Mouse (Mus musculus): Measurements from ENCODE around the gene Tmem156. TPM values are rescaled to one million over a fixed set of nuclear protein-coding genes. Genes with fewer than 3 reads are reported as not detected.

Gene Tmem156
- polyA plus RNA-seq, 1 experiment, result not detected

DNA sequence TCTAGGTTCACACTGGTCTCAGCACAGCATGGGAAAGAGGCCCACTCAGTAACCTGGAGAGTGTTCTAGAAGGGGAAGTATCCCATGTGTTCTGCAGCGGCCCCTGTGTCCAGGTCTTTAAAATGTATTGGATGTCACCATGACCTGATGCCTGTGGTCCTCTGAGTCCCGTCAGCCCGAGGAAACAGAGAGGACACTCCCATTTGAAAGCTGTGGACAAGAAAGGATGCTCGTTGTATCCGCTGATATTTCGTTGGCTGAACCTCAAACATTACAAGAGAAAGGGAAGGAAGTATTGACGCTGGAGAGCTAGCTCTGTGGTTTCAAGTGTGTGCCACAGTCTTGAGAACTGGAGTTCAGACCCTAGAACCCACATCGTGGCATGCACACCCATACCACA lies 72.8 kb downstream of the Tmem156 start:
- Histone ChIP-seq H3K27me3 (ENCODE audit: control insufficient read depth, insufficient read depth, insufficient read length) (no peaks in the 10 kb centered on the region), H3K79me3 (ENCODE audit: low read depth) (no peaks in the 10 kb centered on the region), H3K36me3 (ENCODE audit: control insufficient read depth, insufficient read depth) (peaks cover 26% of the 10 kb centered on the region), H3K4me3 (ENCODE audit: insufficient read depth, poor library complexity, severe bottlenecking) (no peak overlapping the region), H3K79me2 (ENCODE audit: control insufficient read depth, insufficient read depth) (no peaks in the 10 kb centered on the region), H3ac (ENCODE audit: control insufficient read depth, insufficient read length, low read depth) (no peak overlapping the region)
- TF ChIP-seq USF1 (IDR thresholded peaks at IDR 0.05; ENCODE audit: low read depth) (no peak), MAX (IDR thresholded peaks at IDR 0.05) (no peak), FOSL1 (IDR thresholded peaks at IDR 0.05; ENCODE audit: insufficient read depth, low read length, poor library complexity, severe bottlenecking) (no peak), MYOD1 (IDR thresholded peaks at IDR 0.05; ENCODE audit: control insufficient read depth, insufficient read length, low read depth) (no peak), CEBPB (IDR thresholded peaks at IDR 0.05; ENCODE audit: low read depth) (no peak), CTCF (IDR thresholded peaks at IDR 0.05; ENCODE audit: control insufficient read depth, insufficient read depth, insufficient read length) (no peak), MYOG (IDR thresholded peaks at IDR 0.05; ENCODE audit: control insufficient read depth, extremely low read depth, insufficient read length) (no peak)

DNA sequence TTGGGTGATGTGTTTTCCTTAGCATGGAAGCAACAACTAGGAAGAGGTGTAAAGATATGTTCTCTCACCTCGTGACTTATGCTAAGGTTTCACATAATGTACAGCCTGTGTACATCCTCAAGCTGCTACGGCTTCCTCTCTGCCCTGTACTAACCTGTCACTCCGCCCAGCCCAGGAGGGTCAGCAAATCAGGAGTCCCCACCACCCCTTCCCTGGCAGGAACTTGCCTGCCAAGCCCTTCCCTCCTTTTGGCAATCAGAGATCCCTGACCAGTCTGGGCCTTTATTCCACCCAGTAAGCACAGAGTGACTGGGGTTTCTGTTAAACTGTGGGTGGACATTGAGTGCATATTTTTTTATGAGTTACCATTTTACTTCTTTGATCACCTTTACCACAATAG lies 76.4 kb downstream of the Tmem156 start:
- Histone ChIP-seq H3ac (ENCODE audit: control insufficient read depth, insufficient read length, low read depth) (no peak overlapping the region), H3K79me3 (ENCODE audit: low read depth) (no peaks in the 10 kb centered on the region), H3K36me3 (ENCODE audit: control insufficient read depth, insufficient read depth) (peaks cover 26% of the 10 kb centered on the region), H3K79me2 (ENCODE audit: control insufficient read depth, insufficient read depth) (no peaks in the 10 kb centered on the region), H3K4me3 (ENCODE audit: insufficient read depth, poor library complexity, severe bottlenecking) (no peak overlapping the region), H3K27me3 (ENCODE audit: control insufficient read depth, insufficient read depth, insufficient read length) (no peaks in the 10 kb centered on the region)
- TF ChIP-seq FOSL1 (IDR thresholded peaks at IDR 0.05; ENCODE audit: insufficient read depth, low read length, poor library complexity, severe bottlenecking), result no peak
- TF ChIP-seq CTCF (IDR thresholded peaks at IDR 0.05; ENCODE audit: control insufficient read depth, insufficient read depth, insufficient read length), result no peak

DNA sequence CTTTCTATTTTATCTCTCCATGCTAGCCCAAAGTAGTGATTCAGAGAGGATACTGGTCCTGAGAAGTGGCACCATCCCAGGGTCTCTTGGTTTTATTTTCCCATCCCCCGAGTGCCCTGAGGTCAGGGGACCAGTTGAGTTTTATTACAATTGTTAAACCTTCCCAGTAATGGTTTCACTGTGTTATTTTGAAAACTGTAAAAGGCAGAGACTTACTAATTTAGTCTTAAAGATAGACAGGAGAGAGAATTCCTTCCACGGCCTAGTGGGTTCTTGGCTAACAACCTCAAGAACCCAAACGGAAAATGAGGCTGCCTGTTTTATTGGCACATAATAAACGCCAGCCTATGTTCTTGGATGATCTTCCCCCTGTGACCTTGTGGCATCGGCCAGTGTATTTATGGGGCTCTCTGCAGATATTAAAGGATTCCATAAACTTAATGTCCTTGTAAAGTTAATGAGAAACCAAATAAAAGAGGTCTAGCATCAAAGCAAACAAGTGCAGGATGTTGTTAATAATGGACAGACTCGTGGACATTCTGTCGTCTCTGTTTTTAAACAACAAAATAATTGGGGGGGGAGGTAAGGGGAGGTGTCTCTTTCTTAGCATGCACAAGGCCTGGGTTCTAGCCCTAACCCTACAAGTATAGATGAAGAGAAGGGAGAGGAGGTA lies 79.9 kb downstream of the Tmem156 start:
- no peaks in the 10 kb centered on the region for H3K27me3 ChIP-seq (ENCODE audit: control insufficient read depth, insufficient read depth, insufficient read length)
- no peaks in the 10 kb centered on the region for H3K79me2 ChIP-seq (ENCODE audit: control insufficient read depth, insufficient read depth)
- H3K4me3 ChIP-seq (ENCODE audit: insufficient read depth, poor library complexity, severe bottlenecking), result no peak overlapping the region
- TF ChIP-seq USF1 (IDR thresholded peaks at IDR 0.05; ENCODE audit: low read depth) (no peak), MAX (IDR thresholded peaks at IDR 0.05) (no peak), FOSL1 (IDR thresholded peaks at IDR 0.05; ENCODE audit: insufficient read depth, low read length, poor library complexity, severe bottlenecking) (no peak), CEBPB (IDR thresholded peaks at IDR 0.05; ENCODE audit: low read depth) (no peak)
- peaks cover 36% of the 10 kb centered on the region for H3K36me3 ChIP-seq (ENCODE audit: control insufficient read depth, insufficient read depth)
- H3K79me3 ChIP-seq (ENCODE audit: low read depth), result no peaks in the 10 kb centered on the region
- no peak overlapping the region for H3ac ChIP-seq (ENCODE audit: control insufficient read depth, insufficient read length, low read depth)

DNA sequence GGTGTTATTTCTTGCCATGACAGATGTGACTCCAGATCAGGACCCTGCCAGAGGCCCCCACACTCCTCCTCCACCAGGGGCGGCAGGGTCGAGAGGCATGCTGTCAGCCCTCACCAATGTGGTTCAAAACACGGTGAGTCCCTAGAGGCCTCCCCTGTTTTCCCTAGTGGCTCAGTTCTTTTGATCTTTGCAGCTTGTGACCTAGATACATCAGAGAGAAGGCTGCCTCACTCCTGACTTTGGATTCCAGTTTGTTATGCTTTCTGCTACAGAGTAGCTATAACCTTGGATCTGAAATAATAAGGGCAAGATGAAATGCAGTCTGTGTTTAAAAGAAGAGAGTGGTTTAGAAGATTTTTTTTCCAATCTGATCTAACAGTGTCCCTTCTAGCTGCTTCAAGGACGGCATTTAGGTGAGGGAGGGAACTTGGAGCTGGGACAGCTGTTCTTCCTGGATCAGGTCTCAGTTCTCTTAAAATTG lies 85.9 kb downstream of the Tmem156 start:
- no peak overlapping the region for H3ac ChIP-seq (ENCODE audit: control insufficient read depth, insufficient read length, low read depth)
- TF ChIP-seq CEBPB (IDR thresholded peaks at IDR 0.05; ENCODE audit: low read depth), result no peak
- no peak for TF ChIP-seq USF1 (IDR thresholded peaks at IDR 0.05; ENCODE audit: low read depth)
- TF ChIP-seq MYOG (IDR thresholded peaks at IDR 0.05; ENCODE audit: control insufficient read depth, extremely low read depth, insufficient read length), result no peak
- no peak for TF ChIP-seq FOSL1 (IDR thresholded peaks at IDR 0.05; ENCODE audit: insufficient read depth, low read length, poor library complexity, severe bottlenecking)
- no peak for TF ChIP-seq MYOD1 (IDR thresholded peaks at IDR 0.05; ENCODE audit: control insufficient read depth, insufficient read length, low read depth)
- no peak for TF ChIP-seq MAX (IDR thresholded peaks at IDR 0.05)
- no peak for TF ChIP-seq CTCF (IDR thresholded peaks at IDR 0.05; ENCODE audit: control insufficient read depth, insufficient read depth, insufficient read length)
- peaks cover 17% of the 10 kb centered on the region for H3K36me3 ChIP-seq (ENCODE audit: control insufficient read depth, insufficient read depth)
- no peaks in the 10 kb centered on the region for H3K79me2 ChIP-seq (ENCODE audit: control insufficient read depth, insufficient read depth)
- no peak overlapping the region for H3K4me3 ChIP-seq (ENCODE audit: insufficient read depth, poor library complexity, severe bottlenecking)
- no peaks in the 10 kb centered on the region for H3K79me3 ChIP-seq (ENCODE audit: low read depth)
- H3K27me3 ChIP-seq (ENCODE audit: control insufficient read depth, insufficient read depth, insufficient read length), result no peaks in the 10 kb centered on the region

DNA sequence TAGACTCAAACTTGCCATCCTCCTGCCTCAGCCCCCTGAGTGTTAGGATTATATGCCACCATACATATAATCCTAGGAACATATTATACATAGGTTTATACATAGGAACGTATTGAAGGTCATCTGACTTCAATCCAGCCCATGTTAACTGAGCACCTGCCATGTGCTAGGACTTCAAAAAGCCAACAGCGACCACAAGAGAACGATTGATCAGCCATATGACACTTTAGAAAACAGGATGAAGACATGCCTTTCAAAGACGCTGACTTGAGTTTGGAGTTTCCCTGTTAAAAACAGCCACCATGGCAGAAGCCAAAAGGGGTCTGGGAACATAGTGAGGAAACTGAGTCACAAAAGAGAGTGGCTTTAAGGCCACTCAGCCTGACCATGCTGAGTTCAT lies 86.7 kb downstream of the Tmem156 start:
- TF ChIP-seq CTCF (IDR thresholded peaks at IDR 0.05; ENCODE audit: control insufficient read depth, insufficient read depth, insufficient read length) (no peak), USF1 (IDR thresholded peaks at IDR 0.05; ENCODE audit: low read depth) (no peak)
- Histone ChIP-seq H3K4me3 (ENCODE audit: insufficient read depth, poor library complexity, severe bottlenecking) (no peak overlapping the region), H3K27me3 (ENCODE audit: control insufficient read depth, insufficient read depth, insufficient read length) (no peaks in the 10 kb centered on the region), H3K79me2 (ENCODE audit: control insufficient read depth, insufficient read depth) (no peaks in the 10 kb centered on the region), H3K36me3 (ENCODE audit: control insufficient read depth, insufficient read depth) (peaks cover 11% of the 10 kb centered on the region), H3K79me3 (ENCODE audit: low read depth) (no peaks in the 10 kb centered on the region), H3ac (ENCODE audit: control insufficient read depth, insufficient read length, low read depth) (no peak overlapping the region)

Other genes with a start within 250 kb of the Tmem156 start
- 0.01 TPM for gene Tlr1, start 158.6 kb downstream of the Tmem156 start, polyA plus RNA-seq (2012; fragmentation: generic; extraction: Trizol)
- 0.87 TPM for gene Tlr6, start 132.0 kb downstream of the Tmem156 start, polyA plus RNA-seq (2012; fragmentation: generic; extraction: Trizol)
- 14.0 TPM for gene Fam114a1, start 122.1 kb downstream of the Tmem156 start, polyA plus RNA-seq (2012; fragmentation: generic; extraction: Trizol)
- 9.9 TPM for gene Klhl5, start 15.4 kb upstream of the Tmem156 start, polyA plus RNA-seq (2012; fragmentation: generic; extraction: Trizol)
- 2.9 TPM for gene Wdr19, start 107.6 kb upstream of the Tmem156 start, polyA plus RNA-seq (2012; fragmentation: generic; extraction: Trizol)
- gene Rfc1, start 243.5 kb upstream of the Tmem156 start, polyA plus RNA-seq (2012; fragmentation: generic; extraction: Trizol), result 14.1 TPM